Mouse (Mus musculus): ENCODE measurements at regions not wholly inside any gene's neighbourhood (a gene's known extent, or its start where the extent isn't known, plus 50 kb on each side); places are given as distances from the start of the nearest gene placed in this dataset.

DNA sequence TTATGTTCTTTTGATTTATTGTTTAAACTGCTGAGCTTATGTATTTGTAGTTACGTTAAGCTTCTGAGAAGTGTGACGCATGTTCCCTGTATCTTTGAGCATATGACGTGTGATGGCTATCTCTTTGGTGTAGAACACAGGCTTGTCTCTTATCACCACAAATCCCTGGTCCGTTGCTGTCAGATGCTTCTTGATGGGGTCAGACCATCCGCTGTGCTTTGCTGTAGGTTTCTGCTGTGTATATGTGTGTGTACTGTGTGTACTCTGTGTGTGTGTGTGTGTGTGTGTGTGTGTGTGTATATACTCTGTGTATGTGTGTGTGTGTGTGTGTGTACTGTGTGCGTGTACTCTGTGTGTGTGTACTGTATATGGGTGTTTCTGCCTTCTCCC is 164.5 kb downstream of the Chic2 start:
- TF ChIP-seq CTCF (IDR thresholded peaks at IDR 0.05; ENCODE audit: low read depth, low read length) (no peak), POLR2A (IDR thresholded peaks at IDR 0.05; ENCODE audit: extremely low read depth, insufficient read depth, low read length) (no peak)

Measured in liver, adult 2 months (tissue).